Mouse (Mus musculus): Measurements from ENCODE around the gene Rsph9. TPM values are rescaled to one million over a fixed set of nuclear protein-coding genes. Genes with fewer than 3 reads are reported as not detected.

Rsph9 gene
- polyA plus RNA-seq, 1 experiment from 2014 or later = 19.9 TPM

Other genes with a start within 250 kb of the Rsph9 start
- 2.6 and 3.0 TPM in 2 replicates for gene Vegfa, start 111.8 kb downstream of the Rsph9 start, polyA plus RNA-seq (2015; fragmentation: Nextera tagmentation; extraction: Ambion mirVana)
- gene Mrps18a, start 33.2 kb downstream of the Rsph9 start, polyA plus RNA-seq (2015; fragmentation: Nextera tagmentation; extraction: Ambion mirVana) = 144 and 154 TPM in 2 replicates
- 24.1 and 30.8 TPM in 2 replicates for gene Mad2l1bp, start 9.3 kb upstream of the Rsph9 start, polyA plus RNA-seq (2015; fragmentation: Nextera tagmentation; extraction: Ambion mirVana)
- 35.9 and 38.2 TPM in 2 replicates for gene Gtpbp2, start 16.8 kb upstream of the Rsph9 start, polyA plus RNA-seq (2015; fragmentation: Nextera tagmentation; extraction: Ambion mirVana)
- gene Polh, start 58.4 kb upstream of the Rsph9 start, polyA plus RNA-seq (2015; fragmentation: Nextera tagmentation; extraction: Ambion mirVana) = 8.0 and 8.4 TPM in 2 replicates
- gene Xpo5, start 58.6 kb upstream of the Rsph9 start, polyA plus RNA-seq (2015; fragmentation: Nextera tagmentation; extraction: Ambion mirVana) = 34.3 and 35.2 TPM in 2 replicates
- 84.3 and 93.8 TPM in 2 replicates for gene Polr1c, start 103.8 kb upstream of the Rsph9 start, polyA plus RNA-seq (2015; fragmentation: Nextera tagmentation; extraction: Ambion mirVana)
- 81.9 and 83.1 TPM in 2 replicates for gene Yipf3, start 103.9 kb upstream of the Rsph9 start, polyA plus RNA-seq (2015; fragmentation: Nextera tagmentation; extraction: Ambion mirVana)
- gene Lrrc73, start 109.3 kb upstream of the Rsph9 start, polyA plus RNA-seq (2015; fragmentation: Nextera tagmentation; extraction: Ambion mirVana) = 5.2 and 5.8 TPM in 2 replicates
- gene Tjap1, start 138.8 kb upstream of the Rsph9 start, polyA plus RNA-seq (2015; fragmentation: Nextera tagmentation; extraction: Ambion mirVana) = 35.7 and 36.7 TPM in 2 replicates
- gene Dlk2, start 153.2 kb upstream of the Rsph9 start, polyA plus RNA-seq (2015; fragmentation: Nextera tagmentation; extraction: Ambion mirVana) = 9.0 and 9.6 TPM in 2 replicates
- 8.1 and 9.2 TPM in 2 replicates for gene Abcc10, start 184.1 kb upstream of the Rsph9 start, polyA plus RNA-seq (2015; fragmentation: Nextera tagmentation; extraction: Ambion mirVana)
- 20.1 and 20.2 TPM in 2 replicates for gene Zfp318, start 239.5 kb upstream of the Rsph9 start, polyA plus RNA-seq (2015; fragmentation: Nextera tagmentation; extraction: Ambion mirVana)

Data from neural tube, embryonic 13.5 days (tissue).